Mouse (Mus musculus) liver, embryonic 16.5 days (tissue): ENCODE results near the gene 6030468B19Rik. TPM values are rescaled to one million over a fixed set of nuclear protein-coding genes. Genes with fewer than 3 reads are reported as not detected.

Source experiments
- ATAC-seq: fragments of 200-750 bp; cut with Nextera tagmentation; 2 replicates; pipeline ENCODE4 v1.8.0; 2017; ENCODE audit warnings: low read depth, mild to moderate bottlenecking, moderate number of reproducible peaks, moderate library complexity
- H3K27ac ChIP-seq: fragments of 300-500 bp; sonication (generic); 2 replicates; pipeline ENCODE4 v1.5.1; 2014; ENCODE audit warnings: mild to moderate bottlenecking, low read length
- H3K27me3 ChIP-seq: fragments of 300-500 bp; sonication (generic); 2 replicates; pipeline ENCODE4 v1.6.1; 2014; ENCODE audit warnings: low read depth, low read length, mixed read lengths; ENCODE audit not compliant: control insufficient read depth, insufficient read depth
- H3K36me3 ChIP-seq: fragments of 300-500 bp; sonication (generic); 2 replicates; pipeline ENCODE4 v1.6.1; 2014; ENCODE audit warnings: mild to moderate bottlenecking; ENCODE audit not compliant: control insufficient read depth, insufficient read depth
- H3K4me1 ChIP-seq: fragments of 300-500 bp; sonication (generic); 2 replicates; pipeline ENCODE4 v1.6.1; 2014; ENCODE audit warnings: low read depth, low read length, mixed read lengths; ENCODE audit not compliant: control insufficient read depth
- H3K4me2 ChIP-seq: fragments of 300-500 bp; sonication (generic); 2 replicates; pipeline ENCODE4 v1.6.1; 2014; ENCODE audit warnings: low read depth, low read length, mixed read lengths
- H3K4me3 ChIP-seq: fragments of 300-500 bp; sonication (generic); 2 replicates; pipeline ENCODE4 v1.5.1; 2014; ENCODE audit warnings: low read depth, mild to moderate bottlenecking, low read length
- H3K9ac ChIP-seq: fragments of 300-500 bp; sonication (generic); 2 replicates; pipeline ENCODE4 v1.6.1; 2014; ENCODE audit warnings: low read depth, low read length
- H3K9me3 ChIP-seq: fragments of 300-500 bp; sonication (generic); replicated peaks from 2 replicates; pipeline ENCODE4 v1.6.1; 2016; ENCODE audit warnings: low read length; ENCODE audit not compliant: control insufficient read depth
- WGBS: fragments of 180-500 bp; shearing (Covaris S2); extraction: QIAGEN DNeasy Blood & Tissue Kit; methylation state at CpG from one replicate; pipeline ENCODE4 v1.1.7; 2014; ENCODE audit not compliant: insufficient replicate concordance; 5-methylcytosine and 5-hydroxymethylcytosine counted together
- polyA plus RNA-seq: library from polyadenylated mRNA; unstranded; fragments of >200 nt; fragmentation: Nextera tagmentation; extraction: Ambion mirVana; gene quantifications from 2 replicates; pipeline ENCODE4 v1.2.1, GENCODE M21; 2015

The 6030468B19Rik gene
- 74.2 and 77.0 TPM in 2 replicates for polyA plus RNA-seq

GRCm38 (mm10) chr11:117797511-117798159, at the start of gene 6030468B19Rik:
6030468B19Rik (plus strand) TSS chr11:117797660.
- ATAC-seq, result peak; percentile 95
- peak within 1 kb of the TSS; percentile 71 for H3K4me2 ChIP-seq
- H3K4me3 ChIP-seq, result peak within 1 kb of the TSS; percentile 85
- H3K27ac ChIP-seq, result peak within 1 kb of the TSS; percentile 98
- H3K9ac ChIP-seq, result peak within 1 kb of the TSS; percentile 92
- WGBS, result 17% methylated on average over 9 of the region's 9 CpGs
- peaks cover 11% of the 10 kb centered on the region for H3K36me3 ChIP-seq
- H3K27me3 ChIP-seq, result no peaks in the 10 kb centered on the region
- peaks cover 65% of the 10 kb centered on the region for H3K4me1 ChIP-seq
- no peaks in the 10 kb centered on the region for H3K9me3 ChIP-seq

- Histone ChIP-seq H3K36me3 (peaks cover 28% of the 10 kb centered on the region), H3K9me3 (no peaks in the 10 kb centered on the region), H3K27me3 (no peaks in the 10 kb centered on the region), H3K9ac (no peak overlapping the region), H3K4me1 (no peaks in the 10 kb centered on the region), H3K4me2 (no peak overlapping the region), H3K4me3 (no peak overlapping the region), H3K27ac (no peak overlapping the region)
- WGBS, result 75% methylated on average over 4 of the region's 4 CpGs
- ATAC-seq, result no peak
Observed at GRCm38 (mm10) chr11:117748628-117749027, 48.8 kb upstream of the 6030468B19Rik start.

GRCm38 (mm10) chr11:117749414-117749813, 48.0 kb upstream of the 6030468B19Rik start:
- H3K9ac ChIP-seq, result no peak overlapping the region
- 90% methylated on average over 10 of the region's 10 CpGs for WGBS
- H3K27ac ChIP-seq, result no peak overlapping the region
- H3K4me1 ChIP-seq, result no peaks in the 10 kb centered on the region
- H3K9me3 ChIP-seq, result no peaks in the 10 kb centered on the region
- no peak for ATAC-seq
- no peak overlapping the region for H3K4me2 ChIP-seq
- peaks cover 30% of the 10 kb centered on the region for H3K36me3 ChIP-seq
- H3K4me3 ChIP-seq, result no peak overlapping the region
- H3K27me3 ChIP-seq, result no peaks in the 10 kb centered on the region

- peaks cover 36% of the 10 kb centered on the region for H3K36me3 ChIP-seq
- no peak overlapping the region for H3K27ac ChIP-seq
- no peak overlapping the region for H3K4me2 ChIP-seq
- H3K9ac ChIP-seq, result no peak overlapping the region
- ATAC-seq, result no peak
- no peaks in the 10 kb centered on the region for H3K4me1 ChIP-seq
- H3K27me3 ChIP-seq, result no peaks in the 10 kb centered on the region
- H3K4me3 ChIP-seq, result no peak overlapping the region
- 80% methylated on average over 6 of the region's 6 CpGs for WGBS
- H3K9me3 ChIP-seq, result no peaks in the 10 kb centered on the region
Observed at GRCm38 (mm10) chr11:117751544-117751943, 45.9 kb upstream of the 6030468B19Rik start.

GRCm38 (mm10) chr11:117755891-117756290, 41.6 kb upstream of the 6030468B19Rik start:
- no peak overlapping the region for H3K9ac ChIP-seq
- H3K9me3 ChIP-seq, result no peaks in the 10 kb centered on the region
- no peaks in the 10 kb centered on the region for H3K27me3 ChIP-seq
- H3K36me3 ChIP-seq, result peaks cover 40% of the 10 kb centered on the region
- H3K4me1 ChIP-seq, result no peaks in the 10 kb centered on the region
- no peak for ATAC-seq
- no peak overlapping the region for H3K27ac ChIP-seq
- WGBS, result 87% methylated on average over 7 of the region's 7 CpGs
- H3K4me3 ChIP-seq, result no peak overlapping the region
- H3K4me2 ChIP-seq, result no peak overlapping the region

- Histone ChIP-seq H3K36me3 (peaks cover 37% of the 10 kb centered on the region), H3K4me2 (no peak overlapping the region), H3K4me1 (no peaks in the 10 kb centered on the region), H3K27me3 (no peaks in the 10 kb centered on the region), H3K9ac (no peak overlapping the region), H3K4me3 (no peak overlapping the region), H3K27ac (no peak overlapping the region), H3K9me3 (no peaks in the 10 kb centered on the region)
- 82% methylated on average over 10 of the region's 10 CpGs for WGBS
- no peak for ATAC-seq
Observed at GRCm38 (mm10) chr11:117759267-117759666, 38.2 kb upstream of the 6030468B19Rik start.

- H3K4me3 ChIP-seq, result no peak overlapping the region
- no peaks in the 10 kb centered on the region for H3K4me1 ChIP-seq
- WGBS, result 83% methylated on average over 26 of the region's 26 CpGs
- no peak for ATAC-seq
- no peaks in the 10 kb centered on the region for H3K27me3 ChIP-seq
- H3K9ac ChIP-seq, result no peak overlapping the region
- H3K4me2 ChIP-seq, result no peak overlapping the region
- peaks cover 47% of the 10 kb centered on the region for H3K36me3 ChIP-seq
- no peak overlapping the region for H3K27ac ChIP-seq
- H3K9me3 ChIP-seq, result no peaks in the 10 kb centered on the region
Observed at GRCm38 (mm10) chr11:117760374-117761119, 36.9 kb upstream of the 6030468B19Rik start.

GRCm38 (mm10) chr11:117761801-117762200, 35.7 kb upstream of the 6030468B19Rik start:
- Histone ChIP-seq H3K4me1 (no peaks in the 10 kb centered on the region), H3K4me2 (no peak overlapping the region), H3K27me3 (no peaks in the 10 kb centered on the region), H3K36me3 (peaks cover 49% of the 10 kb centered on the region), H3K4me3 (no peak overlapping the region), H3K27ac (no peak overlapping the region), H3K9me3 (no peaks in the 10 kb centered on the region), H3K9ac (no peak overlapping the region)
- no peak for ATAC-seq
- 88% methylated on average over 13 of the region's 13 CpGs for WGBS

- peaks cover 52% of the 10 kb centered on the region for H3K36me3 ChIP-seq
- H3K4me1 ChIP-seq, result no peaks in the 10 kb centered on the region
- H3K4me2 ChIP-seq, result no peak overlapping the region
- H3K27ac ChIP-seq, result no peak overlapping the region
- 71% methylated on average over 12 of the region's 12 CpGs for WGBS
- no peaks in the 10 kb centered on the region for H3K9me3 ChIP-seq
- ATAC-seq, result no peak
- no peaks in the 10 kb centered on the region for H3K27me3 ChIP-seq
- H3K4me3 ChIP-seq, result no peak overlapping the region
- no peak overlapping the region for H3K9ac ChIP-seq
Observed at GRCm38 (mm10) chr11:117762246-117762645, 35.2 kb upstream of the 6030468B19Rik start.
